Mouse (Mus musculus): ENCODE results near the gene 7420426K07Rik. TPM values are rescaled to one million over a fixed set of nuclear protein-coding genes. Genes with fewer than 3 reads are reported as not detected.

The 7420426K07Rik gene
- not detected in 2 replicates for polyA plus RNA-seq (2015; fragmentation: Nextera tagmentation; extraction: Ambion mirVana)

DNA sequence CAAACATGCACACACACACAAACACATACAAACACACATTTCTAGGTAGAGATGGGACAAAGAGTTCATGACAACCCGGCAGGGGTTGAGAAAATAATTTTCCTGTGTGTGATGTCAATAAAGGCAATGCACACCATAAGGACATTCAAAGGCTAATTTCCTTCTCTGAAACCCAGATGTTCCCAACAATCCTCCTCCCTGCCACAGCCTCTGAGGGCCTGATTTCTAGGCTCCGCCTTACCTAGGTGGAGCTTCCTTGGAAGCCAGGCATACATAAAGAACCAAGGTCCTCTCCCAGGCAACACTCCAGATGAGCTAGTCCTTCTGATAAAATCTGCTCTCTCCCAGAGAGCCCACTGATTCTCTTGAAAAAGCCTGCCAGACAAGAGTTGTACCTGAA, at the start of gene 7420426K07Rik:
7420426K07Rik (plus strand) TSS at position 301 of the 400 bp plus-strand sequence.
- DNase-seq (ENCODE audit: low spot score) (no peak), ATAC-seq (ENCODE audit: low FRiP score, low TSS enrichment) (no peak)
- no peak within 1 kb of the TSS for H3K9ac ChIP-seq (ENCODE audit: low read length)
- no peaks in the 10 kb centered on the region for H3K4me1 ChIP-seq (replicated peaks; ENCODE audit: control insufficient read depth, insufficient read depth)
- H3K36me3 ChIP-seq (ENCODE audit: control insufficient read depth, insufficient read depth, low read length), result no peaks in the 10 kb centered on the region
- WGBS, result 89% methylated on average over 2 of the region's 2 CpGs
- no peak within 1 kb of the TSS for H3K4me3 ChIP-seq (ENCODE audit: low read depth, low read length)
- H3K4me2 ChIP-seq (replicated peaks; ENCODE audit: low read depth), result no peak within 1 kb of the TSS
- H3K27ac ChIP-seq (replicated peaks), result no peak within 1 kb of the TSS
- H3K9me3 ChIP-seq (ENCODE audit: control insufficient read depth, low read length), result no peaks in the 10 kb centered on the region
- TF ChIP-seq CTCF (IDR thresholded peaks at IDR 0.05; ENCODE audit: low read depth) (no peak), EP300 (optimal IDR thresholded peaks at IDR 0.05) (no peak)
- no peaks in the 10 kb centered on the region for H3K27me3 ChIP-seq (ENCODE audit: control insufficient read depth, insufficient read depth, low read length)

DNA sequence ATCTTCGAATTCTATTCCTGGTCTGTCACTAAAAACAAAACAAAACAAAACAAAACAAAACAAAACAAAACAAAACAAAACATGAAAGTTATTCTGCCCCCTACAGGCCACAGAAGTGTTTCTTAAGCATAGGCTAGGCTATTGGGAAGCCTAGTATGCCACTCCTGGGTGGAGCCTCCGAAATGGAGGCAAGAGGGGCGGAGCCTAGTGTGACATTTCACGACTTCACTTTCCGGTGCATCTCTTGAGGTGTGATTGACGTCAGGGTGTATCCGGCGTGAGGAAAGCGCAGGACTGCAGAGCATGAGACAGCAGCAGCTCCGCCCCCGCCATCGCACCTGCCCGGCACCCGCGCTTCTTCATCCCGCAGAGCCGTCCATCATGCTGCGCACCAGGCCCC, 46.7 kb upstream of the 7420426K07Rik start, which contains the start of gene Prr23a2:
Prr23a2 (plus strand) TSS at position 285 of the 400 bp plus-strand sequence.
- Histone ChIP-seq H3K4me3 (ENCODE audit: low read depth, low read length) (no peak within 1 kb of the TSS), H3K36me3 (ENCODE audit: control insufficient read depth, insufficient read depth, low read length) (no peaks in the 10 kb centered on the region), H3K9me3 (ENCODE audit: control insufficient read depth, low read length) (no peaks in the 10 kb centered on the region), H3K9ac (ENCODE audit: low read length) (no peak within 1 kb of the TSS), H3K4me1 (replicated peaks; ENCODE audit: control insufficient read depth, insufficient read depth) (no peaks in the 10 kb centered on the region), H3K4me2 (replicated peaks; ENCODE audit: low read depth) (no peak within 1 kb of the TSS), H3K27ac (replicated peaks) (no peak within 1 kb of the TSS), H3K27me3 (ENCODE audit: control insufficient read depth, insufficient read depth, low read length) (no peaks in the 10 kb centered on the region)
- 67% methylated on average over 17 of the region's 18 CpGs for WGBS
- DNase-seq (ENCODE audit: low spot score), result no peak
- TF ChIP-seq CTCF (IDR thresholded peaks at IDR 0.05; ENCODE audit: low read depth), result no peak
- TF ChIP-seq EP300 (optimal IDR thresholded peaks at IDR 0.05), result no peak
- ATAC-seq (ENCODE audit: low FRiP score, low TSS enrichment), result no peak

DNA sequence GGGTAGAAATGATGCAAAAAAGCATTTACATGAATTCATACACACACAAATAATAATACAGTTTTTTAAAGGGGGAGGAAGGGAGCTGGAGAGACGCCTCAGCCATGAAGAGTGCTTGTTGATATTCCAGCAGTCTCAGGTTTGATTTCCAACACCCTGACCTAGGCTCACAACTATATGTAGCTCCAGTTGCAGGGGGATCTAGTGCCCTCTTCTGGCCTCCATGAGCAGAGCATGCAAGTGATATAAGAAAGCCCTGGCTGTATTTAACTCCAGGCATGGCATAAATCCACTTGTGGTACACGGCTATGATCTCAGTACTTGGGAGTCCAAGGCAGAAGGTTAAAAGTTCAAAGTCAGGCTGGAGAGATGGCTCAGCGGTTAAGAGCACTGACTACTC, 39.5 kb upstream of the 7420426K07Rik start:
- H3K36me3 ChIP-seq (ENCODE audit: control insufficient read depth, insufficient read depth, low read length), result no peaks in the 10 kb centered on the region
- H3K27ac ChIP-seq (replicated peaks), result no peak overlapping the region
- no peak for ATAC-seq (ENCODE audit: low FRiP score, low TSS enrichment)
- DNase-seq (ENCODE audit: low spot score), result no peak
- TF ChIP-seq CTCF (IDR thresholded peaks at IDR 0.05; ENCODE audit: low read depth) (peak; percentile 49), EP300 (optimal IDR thresholded peaks at IDR 0.05) (no peak)
- H3K9ac ChIP-seq (ENCODE audit: low read length), result no peak overlapping the region
- no peaks in the 10 kb centered on the region for H3K27me3 ChIP-seq (ENCODE audit: control insufficient read depth, insufficient read depth, low read length)
- no peaks in the 10 kb centered on the region for H3K9me3 ChIP-seq (ENCODE audit: control insufficient read depth, low read length)
- no peak overlapping the region for H3K4me2 ChIP-seq (replicated peaks; ENCODE audit: low read depth)
- WGBS, result 63% methylated on average over 3 of the region's 3 CpGs
- H3K4me3 ChIP-seq (ENCODE audit: low read depth, low read length), result no peak overlapping the region
- H3K4me1 ChIP-seq (replicated peaks; ENCODE audit: control insufficient read depth, insufficient read depth), result no peaks in the 10 kb centered on the region

DNA sequence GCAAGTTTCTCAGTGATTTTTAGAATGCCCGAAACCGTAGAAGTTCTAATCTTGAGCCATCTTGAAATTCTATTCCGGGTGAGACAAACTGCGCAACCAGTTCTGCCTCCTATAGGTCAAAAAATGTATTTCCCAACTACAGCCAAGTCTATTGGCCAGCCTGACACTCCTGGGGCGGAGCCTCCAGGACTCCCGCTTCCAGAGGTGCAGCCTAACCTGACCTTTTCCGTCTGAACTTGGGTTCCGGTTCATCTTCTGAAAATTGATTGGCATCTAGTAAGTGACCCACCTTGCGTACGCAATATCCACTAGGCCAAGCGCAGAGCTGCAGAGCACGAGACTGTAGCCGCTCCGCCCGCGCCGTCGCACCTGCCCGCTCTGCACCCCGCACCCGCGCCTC, 38.3 kb upstream of the 7420426K07Rik start, which contains the start of gene Prr23a3:
Prr23a3 (plus strand) TSS at position 197 of the 400 bp plus-strand sequence.
- DNase-seq (ENCODE audit: low spot score), result no peak
- ATAC-seq (ENCODE audit: low FRiP score, low TSS enrichment), result no peak
- H3K36me3 ChIP-seq (ENCODE audit: control insufficient read depth, insufficient read depth, low read length), result no peaks in the 10 kb centered on the region
- no peaks in the 10 kb centered on the region for H3K4me1 ChIP-seq (replicated peaks; ENCODE audit: control insufficient read depth, insufficient read depth)
- no peak within 1 kb of the TSS for H3K9ac ChIP-seq (ENCODE audit: low read length)
- H3K27ac ChIP-seq (replicated peaks), result no peak within 1 kb of the TSS
- 53% methylated on average over 22 of the region's 22 CpGs for WGBS
- H3K4me2 ChIP-seq (replicated peaks; ENCODE audit: low read depth), result no peak within 1 kb of the TSS
- H3K9me3 ChIP-seq (ENCODE audit: control insufficient read depth, low read length), result no peaks in the 10 kb centered on the region
- no peak within 1 kb of the TSS for H3K4me3 ChIP-seq (ENCODE audit: low read depth, low read length)
- TF ChIP-seq EP300 (optimal IDR thresholded peaks at IDR 0.05), result no peak
- no peak for TF ChIP-seq CTCF (IDR thresholded peaks at IDR 0.05; ENCODE audit: low read depth)
- no peaks in the 10 kb centered on the region for H3K27me3 ChIP-seq (ENCODE audit: control insufficient read depth, insufficient read depth, low read length)

DNA sequence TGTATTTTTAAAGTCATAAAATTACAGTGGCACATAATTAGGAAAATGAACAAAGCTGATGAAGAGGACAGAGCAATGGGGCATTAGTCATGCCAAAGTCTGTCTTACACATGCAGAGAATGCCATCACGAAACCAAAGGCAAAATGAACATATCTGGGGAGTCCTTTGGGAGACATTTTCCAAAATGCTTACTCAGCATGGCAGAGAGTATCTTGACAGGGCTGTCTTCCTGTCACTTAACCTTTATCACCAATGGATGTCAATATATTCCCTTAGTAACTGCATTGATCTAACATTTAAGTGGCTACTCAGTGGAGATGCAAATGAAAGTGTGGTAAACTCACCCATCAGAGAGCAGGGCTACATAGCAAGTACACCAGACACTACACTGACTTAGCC, 1.4 kb upstream of the 7420426K07Rik start:
- Histone ChIP-seq H3K27me3 (ENCODE audit: control insufficient read depth, insufficient read depth, low read length) (no peaks in the 10 kb centered on the region), H3K27ac (replicated peaks) (no peak overlapping the region), H3K4me1 (replicated peaks; ENCODE audit: control insufficient read depth, insufficient read depth) (no peaks in the 10 kb centered on the region), H3K9ac (ENCODE audit: low read length) (no peak overlapping the region), H3K4me2 (replicated peaks; ENCODE audit: low read depth) (no peak overlapping the region), H3K4me3 (ENCODE audit: low read depth, low read length) (no peak overlapping the region), H3K36me3 (ENCODE audit: control insufficient read depth, insufficient read depth, low read length) (no peaks in the 10 kb centered on the region), H3K9me3 (ENCODE audit: control insufficient read depth, low read length) (peaks cover 4% of the 10 kb centered on the region; the same call in 1 of the 2 replicates)
- DNase-seq (ENCODE audit: low spot score) (no peak), ATAC-seq (ENCODE audit: low FRiP score, low TSS enrichment) (no peak)
- 72% methylated on average over 1 of the region's 1 CpGs for WGBS
- TF ChIP-seq EP300 (optimal IDR thresholded peaks at IDR 0.05), result no peak
- TF ChIP-seq CTCF (IDR thresholded peaks at IDR 0.05; ENCODE audit: low read depth), result no peak

DNA sequence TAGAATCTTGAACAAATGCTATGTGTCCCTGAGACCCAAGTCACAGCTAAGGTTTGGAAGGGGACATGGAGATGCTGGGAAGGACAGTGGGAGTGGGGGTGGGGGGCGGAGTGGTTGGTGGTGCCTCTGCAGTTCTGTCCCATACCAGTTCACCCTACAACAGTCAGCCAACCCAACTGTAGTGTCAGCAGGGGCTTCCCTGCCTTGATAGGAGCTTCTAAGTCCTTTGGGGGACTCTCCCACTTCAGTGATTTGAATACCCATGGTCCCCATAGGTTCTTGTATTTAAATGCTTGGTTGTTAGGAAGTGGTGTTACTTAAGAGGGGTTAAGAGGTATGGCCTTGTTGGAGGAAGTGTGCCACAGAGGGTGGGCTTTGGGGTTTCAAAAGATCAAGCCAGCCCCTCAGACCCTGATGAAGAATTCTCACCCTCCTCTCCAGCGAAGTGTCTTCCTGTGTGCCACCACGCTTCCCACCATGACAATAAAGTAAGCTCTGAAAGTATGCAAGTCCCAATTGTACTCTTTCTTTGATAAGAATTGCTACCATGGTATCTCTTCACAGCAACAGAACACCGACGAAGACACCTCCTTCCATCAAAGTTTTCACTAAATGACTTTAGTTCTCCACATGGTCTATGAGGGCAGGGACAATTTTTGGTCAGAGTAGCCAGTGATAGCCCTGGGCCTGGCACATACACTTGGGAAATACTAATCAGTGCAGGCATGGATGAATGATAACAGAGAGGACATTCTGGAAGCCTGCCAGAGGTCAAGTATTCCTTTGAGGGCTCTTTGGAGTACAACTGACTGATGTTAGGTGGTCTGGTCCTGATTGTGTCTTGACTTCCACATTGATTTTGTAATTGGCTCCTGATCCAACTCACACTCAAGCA, 18.0 kb downstream of the 7420426K07Rik start:
- no peak for TF ChIP-seq CTCF (IDR thresholded peaks at IDR 0.05; ENCODE audit: low read depth)
- Histone ChIP-seq H3K4me3 (ENCODE audit: low read depth, low read length) (no peak overlapping the region), H3K4me2 (replicated peaks; ENCODE audit: low read depth) (no peak overlapping the region), H3K27ac (replicated peaks) (no peak overlapping the region), H3K9ac (ENCODE audit: low read length) (no peak overlapping the region), H3K27me3 (ENCODE audit: control insufficient read depth, insufficient read depth, low read length) (no peaks in the 10 kb centered on the region), H3K36me3 (ENCODE audit: control insufficient read depth, insufficient read depth, low read length) (no peaks in the 10 kb centered on the region), H3K4me1 (replicated peaks; ENCODE audit: control insufficient read depth, insufficient read depth) (no peaks in the 10 kb centered on the region), H3K9me3 (ENCODE audit: control insufficient read depth, low read length) (no peaks in the 10 kb centered on the region)
- DNase-seq (ENCODE audit: low spot score) (no peak), ATAC-seq (ENCODE audit: low FRiP score, low TSS enrichment) (no peak)
- 96% methylated on average over 5 of the region's 5 CpGs for WGBS

Data from stomach, postnatal 0 days (tissue).